Mouse (Mus musculus) bone marrow macrophage, adult 2 months (primary cell): ENCODE measurements around the gene Zfp867.

Source experiments
- CTCF ChIP-seq: IDR thresholded peaks from 2 replicates; pipeline ENCODE4 v1.5.1; 2012; ENCODE audit warnings: low read depth, mild to moderate bottlenecking, low read length, moderate library complexity
- POLR2A ChIP-seq: IDR thresholded peaks from 2 replicates; pipeline ENCODE4 v1.6.1; 2012; ENCODE audit warnings: mild to moderate bottlenecking, low read depth, low read length, borderline replicate concordance

GRCm38 (mm10) chr11:59456346-59456745, 15.9 kb downstream of the Zfp867 start:
- TF ChIP-seq CTCF: no peak
- TF ChIP-seq POLR2A: no peak
